Mouse (Mus musculus): ENCODE data around the gene 9330182L06Rik. TPM values are rescaled to one million over a fixed set of nuclear protein-coding genes. Genes with fewer than 3 reads are reported as not detected.

Gene 9330182L06Rik
- polyA plus RNA-seq, 1 experiment from 2014 or later = 27.2 TPM

GRCm38 (mm10) chr5:9449570-9449969 lies 183.7 kb downstream of the 9330182L06Rik start:
- no peaks in the 10 kb centered on the region for H3K27me3 ChIP-seq (replicated peaks; ENCODE audit: control insufficient read depth, insufficient read depth, low read length)
- no peak overlapping the region for H3K9ac ChIP-seq (ENCODE audit: low read depth, low read length)
- no peak overlapping the region for H3K4me2 ChIP-seq (ENCODE audit: low read length)
- WGBS = 66% methylated on average over 5 of the region's 5 CpGs
- H3K9me3 ChIP-seq (ENCODE audit: control insufficient read depth, low read length) = no peaks in the 10 kb centered on the region
- no peaks in the 10 kb centered on the region for H3K4me1 ChIP-seq (ENCODE audit: control insufficient read depth, insufficient read depth, low read depth, low read length)
- peak; percentile 63; the same call in 1 of the 2 replicates for ATAC-seq
- no peak overlapping the region for H3K27ac ChIP-seq (ENCODE audit: low read depth, low read length)
- no peak overlapping the region for H3K4me3 ChIP-seq (ENCODE audit: low read length)
- H3K36me3 ChIP-seq (ENCODE audit: control insufficient read depth, insufficient read depth, low read length) = no peaks in the 10 kb centered on the region

GRCm38 (mm10) chr5:9453298-9453697 lies 187.4 kb downstream of the 9330182L06Rik start:
- Histone ChIP-seq H3K36me3 (ENCODE audit: control insufficient read depth, insufficient read depth, low read length) (no peaks in the 10 kb centered on the region), H3K4me1 (ENCODE audit: control insufficient read depth, insufficient read depth, low read depth, low read length) (no peaks in the 10 kb centered on the region), H3K4me3 (ENCODE audit: low read length) (no peak overlapping the region), H3K9ac (ENCODE audit: low read depth, low read length) (no peak overlapping the region), H3K9me3 (ENCODE audit: control insufficient read depth, low read length) (no peaks in the 10 kb centered on the region), H3K27ac (ENCODE audit: low read depth, low read length) (no peak overlapping the region), H3K4me2 (ENCODE audit: low read length) (no peak overlapping the region), H3K27me3 (replicated peaks; ENCODE audit: control insufficient read depth, insufficient read depth, low read length) (no peaks in the 10 kb centered on the region)
- ATAC-seq = no peak
- 89% methylated on average over 2 of the region's 2 CpGs for WGBS

GRCm38 (mm10) chr5:9477587-9477986 lies 211.7 kb downstream of the 9330182L06Rik start:
- no peaks in the 10 kb centered on the region for H3K36me3 ChIP-seq (ENCODE audit: control insufficient read depth, insufficient read depth, low read length)
- no peak overlapping the region for H3K4me2 ChIP-seq (ENCODE audit: low read length)
- no peak overlapping the region for H3K4me3 ChIP-seq (ENCODE audit: low read length)
- H3K27ac ChIP-seq (ENCODE audit: low read depth, low read length) = no peak overlapping the region
- no peaks in the 10 kb centered on the region for H3K4me1 ChIP-seq (ENCODE audit: control insufficient read depth, insufficient read depth, low read depth, low read length)
- 89% methylated on average over 3 of the region's 3 CpGs for WGBS
- no peak overlapping the region for H3K9ac ChIP-seq (ENCODE audit: low read depth, low read length)
- no peak for ATAC-seq
- H3K9me3 ChIP-seq (ENCODE audit: control insufficient read depth, low read length) = no peaks in the 10 kb centered on the region
- H3K27me3 ChIP-seq (replicated peaks; ENCODE audit: control insufficient read depth, insufficient read depth, low read length) = no peaks in the 10 kb centered on the region

GRCm38 (mm10) chr5:9495456-9495855 lies 229.5 kb downstream of the 9330182L06Rik start:
- Histone ChIP-seq H3K27me3 (replicated peaks; ENCODE audit: control insufficient read depth, insufficient read depth, low read length) (no peaks in the 10 kb centered on the region), H3K36me3 (ENCODE audit: control insufficient read depth, insufficient read depth, low read length) (no peaks in the 10 kb centered on the region), H3K9ac (ENCODE audit: low read depth, low read length) (no peak overlapping the region), H3K4me3 (ENCODE audit: low read length) (no peak overlapping the region), H3K4me1 (ENCODE audit: control insufficient read depth, insufficient read depth, low read depth, low read length) (no peaks in the 10 kb centered on the region), H3K4me2 (ENCODE audit: low read length) (no peak overlapping the region), H3K9me3 (ENCODE audit: control insufficient read depth, low read length) (no peaks in the 10 kb centered on the region), H3K27ac (ENCODE audit: low read depth, low read length) (no peak overlapping the region)
- peak; percentile 56; the same call in 1 of the 2 replicates for ATAC-seq
- 19% methylated on average over 5 of the region's 5 CpGs for WGBS

- Histone ChIP-seq H3K27me3 (replicated peaks; ENCODE audit: control insufficient read depth, insufficient read depth, low read length) (no peaks in the 10 kb centered on the region), H3K4me3 (ENCODE audit: low read length) (no peak overlapping the region), H3K4me2 (ENCODE audit: low read length) (no peak overlapping the region), H3K9ac (ENCODE audit: low read depth, low read length) (no peak overlapping the region), H3K36me3 (ENCODE audit: control insufficient read depth, insufficient read depth, low read length) (no peaks in the 10 kb centered on the region), H3K27ac (ENCODE audit: low read depth, low read length) (no peak overlapping the region), H3K9me3 (ENCODE audit: control insufficient read depth, low read length) (no peaks in the 10 kb centered on the region), H3K4me1 (ENCODE audit: control insufficient read depth, insufficient read depth, low read depth, low read length) (no peaks in the 10 kb centered on the region)
- WGBS = 74% methylated on average over 4 of the region's 4 CpGs
- no peak for ATAC-seq
Observed at GRCm38 (mm10) chr5:9497235-9497634, 231.3 kb downstream of the 9330182L06Rik start.

- no peak overlapping the region for H3K9ac ChIP-seq (ENCODE audit: low read depth, low read length)
- ATAC-seq = peak; percentile 65; the same call in 1 of the 2 replicates
Observed at GRCm38 (mm10) chr5:9511027-9511426, 245.1 kb downstream of the 9330182L06Rik start.

GRCm38 (mm10) chr5:9525507-9525906 lies 259.6 kb downstream of the 9330182L06Rik start:
- no peak for ATAC-seq
- Histone ChIP-seq H3K27ac (ENCODE audit: low read depth, low read length) (no peak overlapping the region), H3K9me3 (ENCODE audit: control insufficient read depth, low read length) (no peaks in the 10 kb centered on the region), H3K4me2 (ENCODE audit: low read length) (no peak overlapping the region), H3K27me3 (replicated peaks; ENCODE audit: control insufficient read depth, insufficient read depth, low read length) (no peaks in the 10 kb centered on the region), H3K36me3 (ENCODE audit: control insufficient read depth, insufficient read depth, low read length) (no peaks in the 10 kb centered on the region), H3K4me3 (ENCODE audit: low read length) (no peak overlapping the region), H3K4me1 (ENCODE audit: control insufficient read depth, insufficient read depth, low read depth, low read length) (no peaks in the 10 kb centered on the region), H3K9ac (ENCODE audit: low read depth, low read length) (no peak overlapping the region)
- 84% methylated on average over 4 of the region's 4 CpGs for WGBS

More at GRCm38 (mm10) chr5:9511027-9511426, 245.1 kb downstream of the 9330182L06Rik start:
- H3K4me1 ChIP-seq (ENCODE audit: control insufficient read depth, insufficient read depth, low read depth, low read length) = no peaks in the 10 kb centered on the region
- H3K27me3 ChIP-seq (replicated peaks; ENCODE audit: control insufficient read depth, insufficient read depth, low read length) = no peaks in the 10 kb centered on the region
- no peaks in the 10 kb centered on the region for H3K36me3 ChIP-seq (ENCODE audit: control insufficient read depth, insufficient read depth, low read length)
- H3K4me2 ChIP-seq (ENCODE audit: low read length) = no peak overlapping the region
- H3K4me3 ChIP-seq (ENCODE audit: low read length) = no peak overlapping the region
- no peak overlapping the region for H3K27ac ChIP-seq (ENCODE audit: low read depth, low read length)
- peaks cover 3% of the 10 kb centered on the region; the same call in 1 of the 2 replicates for H3K9me3 ChIP-seq (ENCODE audit: control insufficient read depth, low read length)
- WGBS = 88% methylated on average over 1 of the region's 1 CpGs

MicroRNA genes within 50 kb of the gene (microRNA counts, 519-probe panel; counts per million panel counts)
- microRNA mmu-miR-879 = 1,939 counts per million, percentile 25 among the panel's probes with 10 or more counts

Small RNA genes lying within 50 kb of the gene (microRNA-seq; reads per million reads assigned to microRNA genes)
- gene Mir879 = 27.1 reads per million, percentile 35 among the genes with 10 or more reads in this experiment

Other genes starting within 250 kb of the 9330182L06Rik start
- 5.2 and 8.7 TPM in 2 replicates for gene Tmem243, start 165.4 kb upstream of the 9330182L06Rik start, polyA plus RNA-seq (2015; fragmentation: Nextera tagmentation; extraction: Ambion mirVana)
- 51.2 and 55.5 TPM in 2 replicates for gene Dmtf1, start 104.3 kb upstream of the 9330182L06Rik start, polyA plus RNA-seq (2015; fragmentation: Nextera tagmentation; extraction: Ambion mirVana)